Mouse (Mus musculus): ENCODE data around the gene Apoc3. TPM values are rescaled to one million over a fixed set of nuclear protein-coding genes. Genes with fewer than 3 reads are reported as not detected.

Apoc3 gene
- total and polyA plus RNA-seq, 2 experiments from 2014 or later: not detected

DNA sequence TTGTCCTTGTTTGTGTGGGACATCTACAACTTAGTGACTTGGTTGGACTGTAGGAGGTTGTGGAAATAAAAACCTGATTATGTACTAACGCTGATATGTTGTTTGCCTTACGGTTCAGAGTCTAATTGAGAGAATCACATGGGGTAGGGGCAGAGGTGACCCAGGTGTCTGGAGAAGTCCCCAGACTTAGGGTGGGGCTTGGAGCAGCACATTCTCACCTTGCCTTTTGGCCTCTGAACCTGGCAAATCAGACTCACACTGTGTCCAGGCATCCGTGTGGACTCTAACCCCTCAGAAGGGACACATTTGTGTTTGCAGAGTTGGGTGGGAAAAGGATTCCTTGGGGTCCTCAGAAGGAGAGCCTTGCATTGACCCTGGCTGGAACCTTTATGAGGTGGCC lies 11.3 kb downstream of the Apoc3 start:
- Histone ChIP-seq H3K9ac (replicated peaks; ENCODE audit: low read depth, low read length) (no peak overlapping the region), H3K4me1 (ENCODE audit: control insufficient read depth, insufficient read depth) (no peaks in the 10 kb centered on the region), H3K36me3 (replicated peaks; ENCODE audit: control insufficient read depth, insufficient read depth, low read length) (peaks cover 44% of the 10 kb centered on the region), H3K27me3 (ENCODE audit: control insufficient read depth, insufficient read depth, low read length) (no peaks in the 10 kb centered on the region), H3K4me3 (ENCODE audit: low read depth, low read length) (no peak overlapping the region), H3K27ac (ENCODE audit: low read depth) (no peak overlapping the region), H3K4me2 (ENCODE audit: low read depth, low read length) (no peak overlapping the region), H3K9me3 (replicated peaks; ENCODE audit: control insufficient read depth, low read length) (no peaks in the 10 kb centered on the region)
- ATAC-seq (ENCODE audit: insufficient read depth, low read depth) (no peak), DNase-seq (ENCODE audit: low spot score) (no peak)
- WGBS: 68% methylated on average over 3 of the region's 3 CpGs
- TF ChIP-seq CTCF (IDR thresholded peaks at IDR 0.05; ENCODE audit: low read depth): no peak
- no peak for TF ChIP-seq EP300 (IDR thresholded peaks at IDR 0.05; ENCODE audit: low read depth)

DNA sequence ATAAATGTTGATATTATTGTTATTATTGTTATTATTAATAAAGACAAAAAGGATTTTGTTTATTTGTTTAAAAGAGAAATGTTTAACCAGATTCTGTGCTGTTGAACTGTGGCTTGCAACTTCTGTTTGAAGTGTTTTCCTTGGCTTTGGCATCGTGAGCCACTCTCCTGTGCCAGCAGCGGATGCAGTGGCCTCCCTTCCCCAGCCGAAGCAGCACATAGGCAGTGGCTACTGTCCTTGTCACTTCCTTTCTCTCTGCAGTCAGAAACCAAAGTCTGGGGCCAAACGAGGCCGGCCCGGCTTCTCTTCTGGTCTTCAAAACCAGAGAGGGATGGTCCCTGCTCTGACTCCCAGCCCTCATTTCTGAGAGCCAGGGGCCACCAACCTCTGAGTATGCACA lies 12.3 kb downstream of the Apoc3 start:
- Histone ChIP-seq H3K4me3 (ENCODE audit: low read depth, low read length) (no peak overlapping the region), H3K36me3 (replicated peaks; ENCODE audit: control insufficient read depth, insufficient read depth, low read length) (peaks cover 45% of the 10 kb centered on the region), H3K27ac (ENCODE audit: low read depth) (no peak overlapping the region), H3K4me1 (ENCODE audit: control insufficient read depth, insufficient read depth) (no peaks in the 10 kb centered on the region), H3K9me3 (replicated peaks; ENCODE audit: control insufficient read depth, low read length) (no peaks in the 10 kb centered on the region), H3K4me2 (ENCODE audit: low read depth, low read length) (no peak overlapping the region), H3K27me3 (ENCODE audit: control insufficient read depth, insufficient read depth, low read length) (no peaks in the 10 kb centered on the region), H3K9ac (replicated peaks; ENCODE audit: low read depth, low read length) (no peak overlapping the region)
- WGBS: 74% methylated on average over 6 of the region's 6 CpGs
- TF ChIP-seq EP300 (IDR thresholded peaks at IDR 0.05; ENCODE audit: low read depth): no peak
- DNase-seq (ENCODE audit: low spot score) (no peak), ATAC-seq (ENCODE audit: insufficient read depth, low read depth) (peak; percentile 22; the same call in 1 of the 2 replicates)

DNA sequence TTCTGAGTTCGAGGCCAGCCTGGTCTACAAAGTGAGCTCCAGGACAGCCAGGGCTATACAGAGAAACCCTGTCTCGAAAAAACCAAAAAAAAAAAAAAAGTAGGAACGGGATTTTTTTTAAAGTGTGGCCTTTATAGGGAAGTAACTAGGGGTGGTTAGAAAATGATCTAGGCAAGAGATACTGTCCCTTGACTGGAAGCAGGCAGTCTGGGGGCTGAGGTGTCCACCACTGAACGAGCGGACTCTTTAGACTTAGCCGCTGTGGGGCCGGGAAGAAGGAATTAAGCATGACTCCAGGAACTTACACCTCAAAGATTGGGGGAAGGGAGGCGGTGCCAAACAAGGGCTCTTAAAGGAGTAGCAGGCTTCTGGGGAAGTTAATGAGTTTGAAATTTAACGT lies 17.3 kb downstream of the Apoc3 start:
- H3K4me1 ChIP-seq (ENCODE audit: control insufficient read depth, insufficient read depth): peaks cover 15% of the 10 kb centered on the region
- no peaks in the 10 kb centered on the region for H3K27me3 ChIP-seq (ENCODE audit: control insufficient read depth, insufficient read depth, low read length)
- DNase-seq (ENCODE audit: low spot score): no peak
- H3K9me3 ChIP-seq (replicated peaks; ENCODE audit: control insufficient read depth, low read length): no peaks in the 10 kb centered on the region
- no peak overlapping the region for H3K27ac ChIP-seq (ENCODE audit: low read depth)
- ATAC-seq (ENCODE audit: insufficient read depth, low read depth): no peak
- H3K4me2 ChIP-seq (ENCODE audit: low read depth, low read length): no peak overlapping the region
- no peak for TF ChIP-seq CTCF (IDR thresholded peaks at IDR 0.05; ENCODE audit: low read depth)
- TF ChIP-seq EP300 (IDR thresholded peaks at IDR 0.05; ENCODE audit: low read depth): no peak
- H3K36me3 ChIP-seq (replicated peaks; ENCODE audit: control insufficient read depth, insufficient read depth, low read length): peaks cover 56% of the 10 kb centered on the region
- WGBS: 78% methylated on average over 9 of the region's 9 CpGs
- no peak overlapping the region for H3K4me3 ChIP-seq (ENCODE audit: low read depth, low read length)
- H3K9ac ChIP-seq (replicated peaks; ENCODE audit: low read depth, low read length): no peak overlapping the region

DNA sequence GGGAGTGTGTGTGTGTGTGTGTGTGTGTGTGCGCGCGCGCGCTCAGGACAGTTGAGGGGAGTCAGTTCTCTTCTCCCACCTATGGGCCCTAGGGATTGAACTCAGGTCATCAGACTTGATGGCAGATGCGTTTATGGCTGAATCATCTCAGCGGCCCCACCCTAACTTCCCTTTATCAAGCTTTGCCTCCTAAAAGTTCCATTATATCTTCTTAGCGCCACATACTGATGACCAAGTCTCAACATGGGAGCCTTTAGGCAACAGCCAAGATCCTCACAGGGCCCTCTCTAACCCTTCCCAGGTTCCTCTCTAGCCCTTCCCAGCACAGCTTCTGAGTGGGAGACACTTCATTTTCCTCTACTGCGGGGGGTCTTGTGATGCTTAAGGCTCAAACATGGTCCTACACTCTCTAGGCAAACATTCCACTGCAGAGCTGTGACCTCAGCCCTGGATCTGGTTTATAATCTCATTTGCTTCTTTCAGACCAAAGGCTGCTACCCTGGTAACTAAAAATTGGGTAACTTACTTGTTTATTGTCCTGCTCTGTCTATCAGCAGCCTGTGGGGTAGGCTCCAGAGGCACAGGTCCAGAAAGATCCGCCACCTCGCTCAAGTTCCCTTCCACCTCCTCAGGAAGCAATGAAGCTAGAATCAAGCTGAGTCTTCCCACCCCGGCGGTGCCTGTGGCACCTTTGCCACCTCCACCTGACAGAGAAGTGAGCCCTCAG lies 18.5 kb downstream of the Apoc3 start:
- 92% methylated on average over 13 of the region's 13 CpGs for WGBS
- H3K36me3 ChIP-seq (replicated peaks; ENCODE audit: control insufficient read depth, insufficient read depth, low read length): peaks cover 56% of the 10 kb centered on the region
- ATAC-seq (ENCODE audit: insufficient read depth, low read depth): no peak

DNA sequence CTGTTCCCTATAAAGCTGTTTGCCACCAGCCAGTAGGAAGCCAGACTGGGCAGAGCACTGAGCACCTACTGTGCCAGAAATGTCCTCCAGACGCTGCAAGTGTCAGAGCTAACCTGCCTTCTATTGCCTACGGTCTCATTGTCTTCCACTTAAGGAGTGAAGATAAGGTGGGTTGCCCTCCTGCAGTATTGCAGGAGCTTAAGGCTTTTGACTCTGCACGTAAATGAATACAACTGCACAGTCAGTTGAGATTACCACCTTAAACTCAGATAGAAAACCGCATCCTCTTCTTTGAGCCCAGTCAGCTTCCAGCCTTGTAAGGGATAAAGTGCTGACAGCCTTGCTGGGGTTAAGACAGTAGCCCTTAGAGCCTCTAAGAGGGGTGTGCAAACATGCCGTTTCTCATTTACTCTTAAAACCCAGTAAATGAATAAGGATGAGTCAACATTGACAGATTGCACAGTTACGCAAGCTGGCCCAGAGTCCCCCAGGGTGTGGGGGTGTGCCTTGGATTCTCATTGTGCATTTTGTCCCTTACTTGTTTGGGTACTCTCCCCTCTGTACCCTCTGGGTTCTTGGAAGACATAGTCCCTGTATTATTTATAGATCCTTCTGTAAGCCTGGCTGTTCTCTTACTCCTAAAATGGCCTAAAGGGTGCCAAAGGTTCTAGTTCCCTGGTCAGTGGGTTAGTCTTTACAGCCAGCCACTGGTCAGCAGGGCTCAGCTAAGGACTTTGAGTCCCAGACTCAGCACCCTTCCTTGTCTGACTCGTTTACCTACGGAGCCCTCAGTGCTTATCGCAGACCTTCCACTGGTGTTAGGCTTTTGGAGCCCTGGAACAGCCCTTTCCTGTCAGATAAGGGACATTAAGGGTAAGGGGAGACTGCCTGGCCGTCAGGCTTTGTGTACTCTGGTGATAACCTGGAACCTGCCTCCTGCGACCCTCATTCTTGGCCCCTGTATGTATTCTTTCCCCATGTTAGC lies 19.8 kb downstream of the Apoc3 start:
- Histone ChIP-seq H3K9ac (replicated peaks; ENCODE audit: low read depth, low read length) (no peak overlapping the region), H3K4me3 (ENCODE audit: low read depth, low read length) (no peak overlapping the region), H3K27me3 (ENCODE audit: control insufficient read depth, insufficient read depth, low read length) (no peaks in the 10 kb centered on the region), H3K4me2 (ENCODE audit: low read depth, low read length) (no peak overlapping the region), H3K27ac (ENCODE audit: low read depth) (peak overlapping the region; percentile 4; the same call in 1 of the 2 replicates), H3K36me3 (replicated peaks; ENCODE audit: control insufficient read depth, insufficient read depth, low read length) (peaks cover 56% of the 10 kb centered on the region), H3K4me1 (ENCODE audit: control insufficient read depth, insufficient read depth) (peaks cover 15% of the 10 kb centered on the region), H3K9me3 (replicated peaks; ENCODE audit: control insufficient read depth, low read length) (no peaks in the 10 kb centered on the region)
- WGBS: 34% methylated on average over 11 of the region's 11 CpGs
- 0 out of 2 replicates have a peak, but pooled peaks have one; percentile 31 for ATAC-seq (ENCODE audit: insufficient read depth, low read depth)
- DNase-seq (ENCODE audit: low spot score): no peak
- TF ChIP-seq CTCF (IDR thresholded peaks at IDR 0.05; ENCODE audit: low read depth): no peak
- no peak for TF ChIP-seq EP300 (IDR thresholded peaks at IDR 0.05; ENCODE audit: low read depth)

More for the DNA sequence above, 18.5 kb downstream of the Apoc3 start:
- no peak overlapping the region for H3K27ac ChIP-seq (ENCODE audit: low read depth)
- H3K9ac ChIP-seq (replicated peaks; ENCODE audit: low read depth, low read length): no peak overlapping the region
- no peak overlapping the region for H3K4me2 ChIP-seq (ENCODE audit: low read depth, low read length)
- no peak for DNase-seq (ENCODE audit: low spot score)
- H3K9me3 ChIP-seq (replicated peaks; ENCODE audit: control insufficient read depth, low read length): no peaks in the 10 kb centered on the region
- no peaks in the 10 kb centered on the region for H3K27me3 ChIP-seq (ENCODE audit: control insufficient read depth, insufficient read depth, low read length)
- peaks cover 15% of the 10 kb centered on the region for H3K4me1 ChIP-seq (ENCODE audit: control insufficient read depth, insufficient read depth)
- H3K4me3 ChIP-seq (ENCODE audit: low read depth, low read length): no peak overlapping the region
- TF ChIP-seq CTCF (IDR thresholded peaks at IDR 0.05; ENCODE audit: low read depth): no peak
- no peak for TF ChIP-seq EP300 (IDR thresholded peaks at IDR 0.05; ENCODE audit: low read depth)

All from heart, postnatal 0 days (tissue).